Mouse (Mus musculus) forebrain, embryonic 16.5 days (tissue): Measurements from ENCODE around the gene Cryz. TPM values are rescaled to one million over a fixed set of nuclear protein-coding genes. Genes with fewer than 3 reads are reported as not detected.
"Not testable (repeated sequence)": the region's sequence is repeated elsewhere in the genome, so short reads cannot be mapped to it uniquely, and the experiment has no call there.

Experiments used
- ATAC-seq: fragments of 200-750 bp; cut with Nextera tagmentation; 2 replicates; pipeline ENCODE4 v1.8.0; 2017; ENCODE audit warnings: mild to moderate bottlenecking, moderate library complexity
- H3K27ac ChIP-seq: fragments of 300-500 bp; sonication (generic); 2 replicates; pipeline ENCODE4 v1.5.1; 2014; ENCODE audit warnings: low read length, control low read depth
- H3K27me3 ChIP-seq: fragments of 300-500 bp; sonication (generic); replicated peaks from 2 replicates; pipeline ENCODE4 v1.6.1; 2014; ENCODE audit warnings: low read length; ENCODE audit not compliant: control insufficient read depth, insufficient read depth
- H3K36me3 ChIP-seq: fragments of 300-500 bp; sonication (generic); 2 replicates; pipeline ENCODE4 v1.6.1; 2014; ENCODE audit not compliant: control insufficient read depth, insufficient read depth
- H3K4me1 ChIP-seq: fragments of 300-500 bp; sonication (generic); replicated peaks from 2 replicates; pipeline ENCODE4 v1.6.1; 2014; ENCODE audit warnings: low read length; ENCODE audit not compliant: control insufficient read depth, insufficient read depth
- H3K4me2 ChIP-seq: fragments of 300-500 bp; sonication (generic); 2 replicates; pipeline ENCODE4 v1.6.1; 2014; ENCODE audit warnings: mild to moderate bottlenecking, low read length, control low read depth
- H3K4me3 ChIP-seq: fragments of 300-500 bp; sonication (generic); replicated peaks from 2 replicates; pipeline ENCODE4 v1.5.1; 2014; ENCODE audit warnings: mild to moderate bottlenecking, low read length, control low read depth
- H3K9ac ChIP-seq: fragments of 300-500 bp; sonication (generic); replicated peaks from 2 replicates; pipeline ENCODE4 v1.6.1; 2014; ENCODE audit warnings: low read depth, low read length, control low read depth
- H3K9me3 ChIP-seq: fragments of 300-500 bp; sonication (generic); 2 replicates; pipeline ENCODE4 v1.6.1; 2016; ENCODE audit warnings: low read length; ENCODE audit not compliant: control insufficient read depth
- WGBS: fragments of 180-500 bp; shearing (Covaris S2); extraction: QIAGEN DNeasy Blood & Tissue Kit; methylation state at CpG from one replicate; pipeline ENCODE4 v1.1.7; 2014; 5-methylcytosine and 5-hydroxymethylcytosine counted together
- polyA plus RNA-seq: library from polyadenylated mRNA; unstranded; fragments of >200 nt; fragmentation: Nextera tagmentation; extraction: Ambion mirVana; gene quantifications from 2 replicates; pipeline ENCODE4 v1.2.1, GENCODE M21; 2015

Cryz gene
- polyA plus RNA-seq, 1 experiment from 2014 or later: 9.2 TPM

GRCm38 (mm10) chr3:154631281-154631680, 34.8 kb downstream of the Cryz start:
- not testable (repeated sequence) for H3K36me3 ChIP-seq, H3K4me2 ChIP-seq, H3K27ac ChIP-seq, H3K4me3 ChIP-seq, H3K4me1 ChIP-seq, ATAC-seq, H3K27me3 ChIP-seq, H3K9ac ChIP-seq, H3K9me3 ChIP-seq
- 88% methylated on average over 2 of the region's 2 CpGs for WGBS

- H3K36me3 ChIP-seq: no peaks in the 10 kb centered on the region
- H3K4me1 ChIP-seq: no peaks in the 10 kb centered on the region
- no peaks in the 10 kb centered on the region for H3K27me3 ChIP-seq
- no peak overlapping the region for H3K27ac ChIP-seq
- H3K9me3 ChIP-seq: no peaks in the 10 kb centered on the region
- no peak for ATAC-seq
- no peak overlapping the region for H3K9ac ChIP-seq
- no peak overlapping the region for H3K4me3 ChIP-seq
- no peak overlapping the region for H3K4me2 ChIP-seq
- 58% methylated on average over 5 of the region's 5 CpGs for WGBS
These were observed 36.6 kb downstream of the Cryz start for GRCm38 (mm10) chr3:154633091-154633490.

DNA sequence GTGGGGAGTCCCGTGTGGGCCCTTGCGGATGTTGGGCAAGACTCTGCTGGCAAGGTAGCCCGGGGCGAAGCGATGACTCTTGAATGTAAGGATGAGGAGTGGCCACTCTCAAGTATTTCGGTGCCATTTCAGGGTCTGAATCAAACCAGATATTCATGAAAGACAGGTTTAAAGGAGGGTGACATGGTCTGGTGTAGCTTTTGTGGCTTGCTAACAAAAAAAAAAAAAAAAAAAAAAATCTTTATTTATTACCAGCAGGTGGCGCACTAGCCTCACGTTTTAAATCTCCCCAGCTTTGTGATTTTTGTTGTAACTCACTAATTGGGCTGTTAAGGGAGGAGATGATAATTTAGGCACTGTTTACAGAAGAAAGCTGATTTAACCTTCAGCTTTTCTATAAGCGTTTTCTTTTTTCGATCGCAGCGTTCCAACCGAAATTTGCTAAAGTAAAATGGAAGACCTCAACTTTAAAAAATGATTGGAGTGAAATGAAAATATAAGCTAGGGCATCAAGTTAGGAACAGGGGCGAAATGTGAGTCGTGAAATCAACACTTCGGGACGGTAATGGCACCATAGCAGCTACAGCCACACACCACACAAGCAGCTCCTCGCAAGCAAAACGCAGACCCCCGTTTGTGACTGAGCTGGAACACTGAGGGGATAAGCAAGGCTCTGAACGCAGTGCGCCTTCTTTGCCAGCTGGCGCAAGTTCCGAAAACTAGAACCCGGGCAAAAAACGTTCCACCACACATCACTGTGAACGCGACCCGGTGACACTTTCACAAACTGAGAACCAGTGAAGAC, 50.3 kb downstream of the Cryz start:
- Histone ChIP-seq H3K36me3 (no peaks in the 10 kb centered on the region), H3K9ac (peak overlapping the region; percentile 41), H3K27me3 (0 out of 2 replicates have a peak, but pooled peaks cover 2% of the 10 kb centered on the region), H3K4me1 (peaks cover 4% of the 10 kb centered on the region; the same call in 1 of the 2 replicates), H3K4me2 (peak overlapping the region; percentile 63), H3K27ac (peak overlapping the region; percentile 14; the same call in 1 of the 2 replicates), H3K9me3 (no peaks in the 10 kb centered on the region), H3K4me3 (peak overlapping the region; percentile 38)
- ATAC-seq: peak; percentile 88
- 43% methylated on average over 29 of the region's 29 CpGs for WGBS

- peak; percentile 70 for ATAC-seq
- H3K4me3 ChIP-seq: peak overlapping the region; percentile 38
- 43% methylated on average over 7 of the region's 7 CpGs for WGBS
- H3K27me3 ChIP-seq: 0 out of 2 replicates have a peak, but pooled peaks cover 2% of the 10 kb centered on the region
- H3K36me3 ChIP-seq: no peaks in the 10 kb centered on the region
- no peaks in the 10 kb centered on the region for H3K9me3 ChIP-seq
- peak overlapping the region; percentile 41 for H3K9ac ChIP-seq
- peaks cover 4% of the 10 kb centered on the region; the same call in 1 of the 2 replicates for H3K4me1 ChIP-seq
- H3K4me2 ChIP-seq: peak overlapping the region; percentile 63
- H3K27ac ChIP-seq: no peak overlapping the region
These were observed 50.9 kb downstream of the Cryz start for GRCm38 (mm10) chr3:154647443-154647780.

- Histone ChIP-seq H3K36me3 (no peaks in the 10 kb centered on the region), H3K4me1 (peaks cover 12% of the 10 kb centered on the region), H3K4me3 (no peak overlapping the region), H3K9me3 (no peaks in the 10 kb centered on the region), H3K27ac (no peak overlapping the region), H3K4me2 (no peak overlapping the region), H3K27me3 (0 out of 2 replicates have a peak, but pooled peaks cover 2% of the 10 kb centered on the region), H3K9ac (no peak overlapping the region)
- no peak for ATAC-seq
- 59% methylated on average over 20 of the region's 20 CpGs for WGBS
These were observed 53.1 kb downstream of the Cryz start for GRCm38 (mm10) chr3:154649411-154650285.

DNA sequence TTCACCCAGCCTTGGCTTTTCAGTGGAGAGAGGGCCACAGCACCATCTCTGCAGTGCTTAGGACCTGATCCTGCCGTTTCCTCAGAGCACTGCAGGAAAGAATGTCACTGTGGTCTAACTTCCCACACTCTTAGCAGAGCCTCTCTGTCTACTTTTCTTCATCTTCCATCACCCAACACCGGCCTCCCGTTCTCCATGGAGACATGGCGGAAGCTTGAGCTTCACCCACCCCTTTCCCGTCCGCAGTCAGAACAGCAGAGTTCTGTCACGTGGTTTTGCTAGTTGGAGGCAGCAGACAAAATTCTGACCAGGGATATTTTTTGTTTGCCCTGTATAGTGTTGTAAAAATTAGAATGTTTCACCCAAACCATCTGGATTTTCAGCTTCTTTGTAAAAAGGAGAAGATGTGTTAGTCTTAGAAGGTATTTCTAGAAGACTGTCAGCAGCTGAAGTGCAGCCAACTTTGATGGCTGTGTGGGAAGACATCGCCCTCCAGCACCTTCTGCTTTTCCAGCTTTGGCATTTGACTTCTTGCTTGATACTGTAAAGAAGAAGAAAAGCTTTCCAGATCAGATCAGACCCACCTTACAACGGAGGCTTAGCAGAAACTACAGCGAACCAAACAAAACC, 54.8 kb downstream of the Cryz start:
- H3K4me1 ChIP-seq: peaks cover 12% of the 10 kb centered on the region
- H3K36me3 ChIP-seq: no peaks in the 10 kb centered on the region
- no peak overlapping the region for H3K9ac ChIP-seq
- H3K27me3 ChIP-seq: 0 out of 2 replicates have a peak, but pooled peaks cover 2% of the 10 kb centered on the region
- no peak overlapping the region for H3K4me3 ChIP-seq
- ATAC-seq: no peak
- no peaks in the 10 kb centered on the region for H3K9me3 ChIP-seq
- WGBS: 90% methylated on average over 10 of the region's 10 CpGs
- no peak overlapping the region for H3K4me2 ChIP-seq
- no peak overlapping the region for H3K27ac ChIP-seq

DNA sequence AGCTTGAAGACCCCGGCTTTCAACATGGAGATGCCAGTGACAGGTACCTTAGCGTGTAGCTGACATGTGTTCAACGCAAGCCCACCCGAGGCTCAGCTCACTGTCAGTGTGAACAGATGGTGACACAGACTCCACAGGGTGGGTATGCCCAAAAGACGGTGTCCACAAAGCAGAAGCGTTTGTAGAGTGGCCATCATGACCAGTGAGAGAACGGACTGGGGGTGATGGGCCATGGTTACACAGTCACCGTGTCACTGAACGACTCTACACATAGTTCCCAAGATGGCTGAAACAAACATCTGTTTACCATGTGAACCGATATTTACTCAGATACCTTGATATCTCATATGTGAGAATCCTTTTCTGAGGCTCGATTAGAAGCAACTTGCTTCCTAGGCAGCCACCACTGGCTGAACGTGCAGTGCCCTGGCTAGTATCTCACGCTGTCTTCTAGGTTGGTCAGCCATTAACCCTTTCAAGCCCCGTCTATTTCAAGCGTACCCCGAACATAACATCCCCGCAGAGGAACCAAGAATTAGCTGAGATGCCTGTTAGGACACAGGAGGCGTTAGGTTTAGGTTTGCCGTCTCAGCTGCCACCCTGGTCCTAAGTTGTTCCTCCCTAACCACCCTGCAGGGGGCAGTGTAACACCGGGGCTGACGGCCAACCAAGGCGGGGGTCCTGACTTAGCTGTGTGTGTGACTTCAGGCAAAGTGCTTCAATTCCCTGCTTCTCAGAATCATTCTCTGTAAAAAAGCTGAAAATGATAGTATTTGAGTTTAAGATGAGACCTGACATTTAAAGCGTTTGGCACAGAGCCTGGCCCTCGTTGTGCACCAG, 56.3 kb downstream of the Cryz start:
- Histone ChIP-seq H3K36me3 (no peaks in the 10 kb centered on the region), H3K4me1 (peaks cover 8% of the 10 kb centered on the region), H3K9ac (no peak overlapping the region), H3K27ac (no peak overlapping the region), H3K27me3 (0 out of 2 replicates have a peak, but pooled peaks cover 2% of the 10 kb centered on the region), H3K9me3 (no peaks in the 10 kb centered on the region), H3K4me3 (no peak overlapping the region), H3K4me2 (no peak overlapping the region)
- WGBS: 43% methylated on average over 24 of the region's 24 CpGs
- peak; percentile 84 for ATAC-seq

DNA sequence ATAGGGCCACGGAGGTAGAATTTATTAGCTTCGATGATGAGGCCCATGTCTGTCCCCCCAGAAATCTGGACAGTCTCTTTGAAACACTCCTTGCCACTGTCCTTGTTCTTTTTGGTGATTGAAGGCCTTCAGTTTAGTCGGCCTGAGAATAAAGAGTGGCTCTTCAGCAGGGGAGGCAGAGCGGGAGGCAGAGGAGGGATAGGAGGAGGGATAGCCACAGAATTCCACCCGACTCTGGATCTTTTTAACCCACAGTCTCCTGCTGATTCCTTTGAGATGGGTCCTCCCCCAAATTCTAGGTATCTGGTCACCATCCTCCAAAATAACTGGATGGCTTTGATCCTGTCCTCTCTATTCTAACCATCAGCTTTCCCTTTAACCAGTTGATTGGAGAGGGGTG, 56.9 kb downstream of the Cryz start:
- ATAC-seq: 0 out of 2 replicates have a peak, but pooled peaks have one; percentile 15
- H3K9me3 ChIP-seq: no peaks in the 10 kb centered on the region
- no peaks in the 10 kb centered on the region for H3K36me3 ChIP-seq
- WGBS: 39% methylated on average over 5 of the region's 5 CpGs
- H3K4me3 ChIP-seq: no peak overlapping the region
- H3K27me3 ChIP-seq: 0 out of 2 replicates have a peak, but pooled peaks cover 2% of the 10 kb centered on the region
- H3K9ac ChIP-seq: no peak overlapping the region
- H3K4me1 ChIP-seq: peaks cover 8% of the 10 kb centered on the region
- H3K27ac ChIP-seq: no peak overlapping the region
- H3K4me2 ChIP-seq: no peak overlapping the region
